Mouse (Mus musculus): ENCODE measurements at regions not wholly inside any gene's neighbourhood (a gene's known extent, or its start where the extent isn't known, plus 50 kb on each side); places are given as distances from the start of the nearest gene placed in this dataset.

- TF ChIP-seq GATA1 (IDR thresholded peaks at IDR 0.05; ENCODE audit: borderline replicate concordance, low read length) = no peak
- no peak for TF ChIP-seq CTCF (IDR thresholded peaks at IDR 0.05; ENCODE audit: low read depth, low read length)
- TF ChIP-seq GATA2 (IDR thresholded peaks at IDR 0.05; ENCODE audit: borderline replicate concordance, low read depth, low read length) = no peak
- TF ChIP-seq TAL1 (conservative IDR thresholded peaks at IDR 0.05; ENCODE audit: low read depth, low read length) = no peak
Observed at GRCm38 (mm10) chr1:120761364-120761763, 159.1 kb downstream of the En1 start.

Measured in G1E (cell line).